Mouse (Mus musculus): ENCODE data around the gene Nr1h5. TPM values are rescaled to one million over a fixed set of nuclear protein-coding genes. Genes with fewer than 3 reads are reported as not detected.

Gene Nr1h5
- polyA plus RNA-seq (2012; rRNA removed) = 0.11 and 0.23 TPM in 2 replicates

DNA sequence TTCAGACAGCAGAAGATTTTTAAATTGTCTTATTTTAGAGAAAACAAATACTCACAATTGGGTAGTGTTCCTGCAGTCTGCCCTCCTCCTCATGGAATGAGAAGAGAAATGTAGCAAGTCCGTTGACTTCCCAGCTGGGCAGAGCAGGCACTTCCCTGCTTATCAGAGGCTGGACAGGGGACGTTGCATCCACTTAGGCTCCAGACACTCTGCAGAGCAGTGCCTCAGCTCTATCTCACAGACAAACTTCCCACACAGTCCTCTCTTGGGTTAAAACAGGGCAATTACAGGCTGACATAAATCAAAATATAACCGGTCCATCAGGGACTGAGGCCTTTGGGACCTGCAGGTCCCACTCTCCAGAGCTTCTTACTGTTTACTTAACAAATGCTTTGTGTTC is at the start of gene Nr1h5:
Gene Nr1h5, minus strand, starts transcription at position 101 of the 400 bp plus-strand sequence.

DNA sequence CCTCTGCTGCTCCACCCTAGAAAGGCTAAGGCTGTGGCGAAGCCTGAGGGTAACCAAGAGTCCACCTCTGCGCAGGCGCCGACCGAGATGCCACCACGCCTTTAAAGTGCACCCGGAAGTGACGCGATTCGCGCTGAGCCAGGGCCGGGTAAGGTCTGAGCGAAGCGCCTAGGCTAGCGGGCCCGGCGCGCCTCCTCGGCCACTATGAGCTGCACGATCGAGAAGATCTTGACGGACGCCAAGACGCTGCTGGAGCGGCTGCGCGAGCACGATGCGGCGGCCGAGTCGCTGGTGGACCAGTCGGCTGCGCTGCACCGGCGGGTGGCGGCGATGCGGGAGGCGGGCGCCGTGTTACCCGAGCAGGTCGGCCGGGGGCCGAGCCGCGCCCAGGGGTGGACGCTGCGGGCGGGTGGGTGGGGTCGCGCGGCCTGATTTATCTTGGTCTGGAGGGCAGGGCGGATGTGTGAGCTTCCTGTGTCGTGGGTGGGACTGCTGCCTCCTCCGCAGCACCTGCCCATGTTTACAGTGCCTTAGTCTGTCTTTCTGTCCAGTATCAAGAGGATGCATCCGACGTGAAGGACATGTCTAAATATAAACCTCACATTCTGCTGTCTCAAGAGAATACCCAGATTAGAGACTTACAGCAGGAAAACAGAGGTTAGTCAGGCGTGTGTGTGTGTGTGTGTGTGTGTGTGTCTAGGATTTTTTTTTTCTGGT is 31.8 kb upstream of the Nr1h5 start, which contains the start of gene Sike1:
Gene Sike1, plus strand, starts transcription at position 104 of the 717 bp plus-strand sequence.

DNA sequence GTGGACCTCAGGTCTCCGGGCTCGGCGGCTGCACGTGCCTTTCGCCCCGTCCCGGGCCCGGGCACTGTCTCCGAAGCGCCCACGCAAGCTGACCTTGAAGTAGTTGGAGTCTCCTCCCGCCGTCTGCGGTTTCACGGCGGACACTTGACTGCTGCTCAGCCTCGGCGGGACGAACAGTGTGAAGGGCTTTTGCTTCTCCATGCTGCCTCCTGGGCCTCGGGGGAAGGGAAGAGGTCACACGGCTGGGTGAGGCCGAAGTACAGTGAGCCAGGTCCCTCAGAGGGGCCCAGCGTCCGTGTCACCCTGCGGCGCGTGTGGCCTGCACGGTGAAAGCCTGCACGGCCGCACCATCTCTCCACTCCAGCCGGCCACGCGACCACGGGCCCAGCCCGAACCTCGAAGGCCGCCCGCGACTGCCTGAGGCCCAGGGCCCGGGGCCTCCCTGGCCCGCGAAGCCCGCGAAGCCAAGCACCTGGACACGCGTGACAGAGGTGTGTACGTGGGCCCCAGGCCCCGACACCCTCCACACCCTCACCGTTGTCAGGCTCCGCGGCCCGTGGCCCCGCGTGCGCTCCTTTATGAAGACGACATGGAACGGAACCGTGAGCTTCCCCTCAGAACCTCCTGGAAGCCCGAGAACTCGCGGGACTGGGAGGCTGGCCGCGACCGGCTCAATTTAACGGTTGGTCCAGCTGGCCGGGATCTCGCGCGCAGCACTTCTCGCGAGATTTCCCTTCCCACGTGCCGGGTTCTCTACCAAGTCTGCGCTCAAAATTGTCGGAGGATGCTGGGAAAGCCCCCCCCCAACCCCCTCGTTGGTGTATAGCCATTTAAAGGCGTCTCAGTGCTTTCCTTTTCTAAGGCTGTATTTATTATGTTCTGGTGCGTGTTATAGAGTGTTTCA is 28.2 kb downstream of the Nr1h5 start, which contains the start of gene Sycp1:
Gene Sycp1, minus strand, starts transcription at position 650 of the 904 bp plus-strand sequence.

Other genes with a start within 250 kb of the Nr1h5 start
- gene Tspan2, start 229.6 kb downstream of the Nr1h5 start, polyA plus RNA-seq (2012; rRNA removed) = 5.8 and 7.2 TPM in 2 replicates
- gene Tshb, start 181.4 kb downstream of the Nr1h5 start, polyA plus RNA-seq (2012; rRNA removed) = 0.99 TPM in 1 of 2 replicates, not detected in the other
- gene Sycp1, start 28.0 kb downstream of the Nr1h5 start, polyA plus RNA-seq (2012; rRNA removed) = not detected in 2 replicates
- gene Sike1, start 31.6 kb upstream of the Nr1h5 start, polyA plus RNA-seq (2012; rRNA removed) = 48.2 and 50.7 TPM in 2 replicates
- gene Csde1, start 56.3 kb upstream of the Nr1h5 start, polyA plus RNA-seq (2012; rRNA removed) = 96.0 and 105 TPM in 2 replicates
- 69.9 and 72.5 TPM in 2 replicates for gene Nras, start 94.2 kb upstream of the Nr1h5 start, polyA plus RNA-seq (2012; rRNA removed)
- 0.11 and 2.7 TPM in 2 replicates for gene Ampd1, start 109.9 kb upstream of the Nr1h5 start, polyA plus RNA-seq (2012; rRNA removed)
- 1.3 and 2.2 TPM in 2 replicates for gene Dennd2c, start 138.5 kb upstream of the Nr1h5 start, polyA plus RNA-seq (2012; rRNA removed)
- gene Bcas2, start 207.5 kb upstream of the Nr1h5 start, polyA plus RNA-seq (2012; rRNA removed) = 185 and 198 TPM in 2 replicates

All from central nervous system, embryonic 14 days (tissue).